Mouse (Mus musculus): ENCODE results near the gene Trim10. TPM values are rescaled to one million over a fixed set of nuclear protein-coding genes. Genes with fewer than 3 reads are reported as not detected.

Trim10 gene
- total RNA-seq, 2 experiments from 2014 or later: not detected

DNA sequence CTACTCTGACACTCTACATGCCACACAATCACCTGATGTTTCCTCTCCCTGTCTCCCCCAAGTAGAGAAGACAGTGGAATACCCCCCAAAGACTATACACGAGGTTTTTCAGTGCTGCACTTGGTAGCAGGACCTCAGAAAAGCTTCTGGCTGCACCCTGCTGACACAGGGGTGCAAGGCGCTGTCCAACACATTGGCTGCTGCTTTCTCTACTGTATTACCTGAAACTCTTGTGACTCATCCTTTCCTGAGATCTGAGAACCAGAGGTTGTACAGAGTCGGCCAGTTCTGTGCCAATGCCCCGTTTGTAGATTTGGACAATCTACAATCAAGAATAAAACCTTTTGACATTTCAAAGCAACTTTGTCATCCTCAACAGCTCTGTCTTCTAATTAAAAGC lies 40.4 kb downstream of the Trim10 start:
- DNase-seq (ENCODE audit: low spot score in 2 of 2): no peak

GRCm38 (mm10) chr17:36912031-36912430 lies 42.7 kb downstream of the Trim10 start:
- DNase-seq (ENCODE audit: low spot score in 2 of 2): no peak

DNA sequence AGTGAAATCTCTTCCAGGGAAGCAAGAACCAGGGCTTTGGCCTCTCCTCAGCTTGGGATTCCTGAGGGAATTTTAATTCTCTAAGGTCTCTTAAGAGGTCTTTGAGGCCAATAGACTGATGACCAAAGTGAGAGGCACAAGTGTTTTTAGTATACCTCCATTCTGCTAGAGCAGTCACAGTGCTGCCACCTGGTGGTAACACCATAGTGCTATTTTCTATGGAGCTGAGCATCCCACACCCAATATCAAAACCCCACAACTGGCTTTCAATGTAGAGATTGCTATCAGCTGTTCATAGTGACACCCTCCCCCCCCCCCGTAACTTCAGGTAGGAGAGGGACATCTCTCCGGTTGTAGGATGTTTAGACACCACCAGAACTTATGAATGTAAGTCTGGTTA lies 44.7 kb downstream of the Trim10 start:
- DNase-seq (ENCODE audit: low spot score in 2 of 2): peak; percentile 82 to 89

DNA sequence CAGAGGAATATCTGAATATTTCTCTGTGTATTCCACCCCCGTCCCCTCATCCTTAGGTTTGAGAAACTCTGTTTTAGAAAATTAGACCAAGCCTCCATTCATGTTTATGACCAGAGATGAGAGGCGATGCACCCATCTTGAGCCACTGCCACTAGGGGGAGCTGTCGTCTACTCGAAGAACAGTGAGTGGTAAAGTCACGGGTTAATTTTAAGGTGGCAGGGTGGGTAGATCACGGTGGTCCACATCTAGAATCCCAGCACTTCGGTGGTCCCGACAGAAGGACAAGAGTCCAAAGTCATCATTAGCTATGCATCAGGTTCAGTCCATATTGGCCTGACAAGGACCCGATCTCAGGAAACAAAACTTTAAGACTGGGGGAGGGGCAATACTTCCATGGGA lies 45.7 kb downstream of the Trim10 start:
- peak; percentile 51 to 73 for DNase-seq (ENCODE audit: low spot score in 2 of 2)

- DNase-seq (ENCODE audit: low spot score in 2 of 2): no peak
Observed at GRCm38 (mm10) chr17:36920239-36920638, 50.9 kb downstream of the Trim10 start.

- DNase-seq (ENCODE audit: low spot score in 2 of 2): no peak
Observed at GRCm38 (mm10) chr17:36922715-36923114, 53.3 kb downstream of the Trim10 start.

GRCm38 (mm10) chr17:36923491-36923890 lies 54.1 kb downstream of the Trim10 start:
- no peak for DNase-seq (ENCODE audit: low spot score in 2 of 2)

Other genes with a start within 250 kb of the Trim10 start
- not detected for gene H2-M9, start 226.9 kb upstream of the Trim10 start, total RNA-seq (2021)
- not detected for gene H2-M1, start 197.4 kb upstream of the Trim10 start, total RNA-seq (2021)
- not detected for gene H2-M10.5, start 96.7 kb upstream of the Trim10 start, total RNA-seq (2021)
- not detected for gene H2-M10.6, start 57.4 kb upstream of the Trim10 start, total RNA-seq (2021)
- 10 to 100 TPM; 20.1 to 20.2 TPM for gene Trim26, start 32.4 kb upstream of the Trim10 start, total RNA-seq (2021)
- gene Trim15, start 2.4 kb upstream of the Trim10 start, total RNA-seq (2021): not detected
- under 1 TPM in 1 of 2 experiments, not detected in 1; 0.40 TPM for gene Trim40, start 20.5 kb downstream of the Trim10 start, total RNA-seq (2021)
- gene Trim31, start 28.5 kb downstream of the Trim10 start, total RNA-seq (2021): not detected
- 10 to 100 TPM in 1 of 2 experiments, 1 to 10 TPM in 1; 9.9 to 12.4 TPM for gene Rnf39, start 73.3 kb downstream of the Trim10 start, total RNA-seq (2021)
- 100 to 1,000 TPM; 136 to 142 TPM for gene Ppp1r11, start 82.2 kb downstream of the Trim10 start, total RNA-seq (2021)
- 10 to 100 TPM; 32.1 to 34.6 TPM for gene Znrd1, start 89.0 kb downstream of the Trim10 start, total RNA-seq (2021)
- 1 to 10 TPM; 5.5 to 6.6 TPM for gene Znrd1as, start 89.0 kb downstream of the Trim10 start, total RNA-seq (2021)
- gene 2410137M14Rik, start 111.7 kb downstream of the Trim10 start, total RNA-seq (2021): under 1 TPM; 0.40 to 0.58 TPM
- 1 to 10 TPM; 1.1 to 1.4 TPM for gene H2-M5, start 120.0 kb downstream of the Trim10 start, total RNA-seq (2021)
- gene Zfp57, start 131.6 kb downstream of the Trim10 start, total RNA-seq (2021): 10 to 100 TPM; 12.2 to 12.3 TPM
- 10 to 100 TPM; 21.3 to 24.8 TPM for gene Mog, start 153.8 kb downstream of the Trim10 start, total RNA-seq (2021)
- gene Gabbr1, start 176.4 kb downstream of the Trim10 start, total RNA-seq (2021): 100 to 1,000 TPM; 685 to 702 TPM
- gene Olfr90, start 218.9 kb downstream of the Trim10 start, total RNA-seq (2021): not detected
- gene Olfr91, start 228.7 kb downstream of the Trim10 start, total RNA-seq (2021): not detected

Measured in left cerebral cortex, adult 18-20 months (tissue).